Mouse (Mus musculus) MEL-GATA-1-ER (cell line): Measurements from ENCODE around the gene Inpp5d.

ENCODE experiments used
- DNase-seq: peaks from one replicate; pipeline ENCODE4 v3.0.0-alpha.2; 2012; ENCODE audit warnings: low read depth; ENCODE audit errors: extremely low read depth

The Inpp5d gene

DNA sequence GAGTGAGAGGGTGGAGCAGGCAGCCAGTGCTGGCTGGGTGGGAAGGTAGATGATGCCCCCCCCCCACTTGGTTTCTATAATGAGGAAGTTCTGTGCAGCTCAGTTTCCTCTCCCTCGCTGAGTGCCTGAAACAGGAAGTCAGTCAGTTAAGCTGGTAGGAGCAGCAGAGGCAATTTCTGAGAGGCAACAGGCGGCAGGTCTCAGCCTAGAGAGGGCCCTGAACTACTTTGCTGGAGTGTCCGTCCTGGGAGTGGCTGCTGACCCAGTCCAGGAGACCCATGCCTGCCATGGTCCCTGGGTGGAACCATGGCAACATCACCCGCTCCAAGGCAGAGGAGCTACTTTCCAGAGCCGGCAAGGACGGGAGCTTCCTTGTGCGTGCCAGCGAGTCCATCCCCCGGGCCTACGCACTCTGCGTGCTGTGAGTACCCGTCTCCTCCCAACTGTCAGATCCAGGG, at the start of gene Inpp5d:
Gene Inpp5d (plus strand): TSS at position 102 of the 458 bp plus-strand sequence.
- DNase-seq, result peak; percentile 92

- DNase-seq, result no peak
These were observed 46.9 kb upstream of the Inpp5d start for GRCm38 (mm10) chr1:87573261-87573660.

GRCm38 (mm10) chr1:87573800-87574215, 46.3 kb upstream of the Inpp5d start, which contains the start of gene Ngef:
Gene Ngef (minus strand): TSS chr1:87573870.
- no peak for DNase-seq

DNA sequence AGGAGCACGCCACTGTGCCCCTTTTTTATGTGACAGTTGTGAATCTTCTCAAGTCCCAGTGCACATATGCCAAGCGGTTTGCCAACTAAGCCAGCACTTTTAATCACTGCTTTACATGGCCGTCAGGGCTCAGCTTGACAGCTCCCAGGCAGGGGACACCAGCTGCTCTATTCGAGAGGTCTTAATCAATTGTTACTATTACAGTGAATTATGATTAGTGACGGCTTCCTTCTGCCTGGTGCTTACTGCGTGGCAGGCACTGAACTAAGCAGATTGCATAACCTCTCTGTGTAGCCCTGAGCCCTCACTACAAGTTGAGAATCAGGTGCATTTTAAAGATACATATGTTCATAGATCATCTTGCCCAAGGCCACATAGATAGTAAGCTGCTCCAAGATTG, 45.8 kb upstream of the Inpp5d start:
- no peak for DNase-seq

DNA sequence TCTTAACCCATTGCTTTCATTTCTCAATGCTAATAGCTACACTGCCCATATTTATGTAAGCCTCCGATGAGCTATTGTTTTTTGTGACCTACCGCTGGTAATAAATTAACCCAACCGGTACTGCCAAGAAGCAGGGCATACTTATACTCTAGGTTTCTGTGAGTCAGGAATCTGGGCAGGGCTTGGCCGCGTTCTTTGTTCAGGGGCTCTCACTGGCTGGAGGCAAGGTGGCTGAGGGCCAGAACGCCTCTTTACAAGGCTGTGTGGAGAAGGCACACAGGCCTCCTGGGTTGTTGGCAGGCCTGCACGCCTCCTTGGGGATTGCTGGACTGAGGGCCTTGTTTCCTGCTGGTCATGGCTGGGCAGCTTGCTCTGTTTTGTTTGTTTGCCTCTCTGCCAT, 45.3 kb upstream of the Inpp5d start:
- no peak for DNase-seq

DNA sequence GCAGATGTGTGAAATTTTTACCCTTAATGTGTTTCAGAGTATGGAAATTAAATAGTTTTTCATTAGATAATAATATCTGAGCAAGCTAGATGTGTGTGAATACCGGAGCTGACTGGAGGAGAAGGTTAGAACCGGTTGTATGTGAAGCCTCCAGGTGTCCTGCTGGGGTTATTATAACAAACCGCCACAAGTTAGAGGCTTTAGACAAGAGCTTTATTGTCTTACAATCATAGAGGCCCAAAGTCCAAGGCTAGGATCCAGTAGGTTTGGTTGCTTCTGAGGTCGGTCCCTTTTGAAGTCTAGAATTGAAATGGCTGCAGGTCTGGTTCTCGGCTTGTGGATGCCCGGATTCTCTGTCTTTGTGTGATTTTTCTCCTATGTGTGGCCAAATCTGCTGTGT, 41.1 kb upstream of the Inpp5d start:
- DNase-seq, result no peak

DNA sequence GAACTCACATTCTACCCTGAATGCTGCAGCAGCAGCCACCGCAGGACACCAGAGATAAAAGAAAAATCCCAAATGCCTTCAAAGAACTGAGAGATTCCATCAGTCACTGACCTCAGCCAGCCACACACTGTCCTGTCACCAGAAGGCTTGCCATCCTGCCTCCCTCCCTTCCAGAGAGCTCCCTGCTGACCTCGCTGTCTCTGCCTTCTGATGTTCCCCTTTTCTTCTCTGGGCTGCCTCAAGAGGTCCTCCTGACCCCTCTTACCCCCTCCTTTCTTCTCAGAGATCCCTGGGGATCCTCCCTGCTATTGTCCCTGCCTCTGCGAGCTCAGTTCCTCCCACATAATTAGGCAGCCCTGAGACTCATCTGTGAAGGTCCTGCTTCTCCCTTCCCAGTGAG, 39.3 kb upstream of the Inpp5d start:
- peak; percentile 1 for DNase-seq

DNA sequence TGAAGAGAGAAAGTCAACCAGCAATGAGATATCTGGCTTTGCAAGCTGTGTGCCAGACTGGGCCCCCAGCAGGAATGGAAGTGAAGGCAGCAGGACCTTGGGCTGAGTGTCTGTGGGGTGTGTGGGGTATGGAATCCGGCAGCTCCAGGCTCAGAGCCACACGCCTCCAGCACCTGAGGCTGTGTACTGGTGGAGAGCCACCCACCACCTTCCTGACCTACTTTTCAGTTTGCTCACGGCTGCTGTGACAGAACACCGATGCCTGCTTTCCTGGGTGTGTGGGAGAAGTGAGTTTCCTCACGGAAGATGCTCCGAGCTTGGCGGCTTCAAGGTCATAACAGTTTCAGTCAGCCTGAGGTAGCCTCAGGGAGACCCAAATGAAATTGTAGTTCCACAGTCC, 30.9 kb upstream of the Inpp5d start:
- no peak for DNase-seq

GRCm38 (mm10) chr1:87589980-87590379, 30.1 kb upstream of the Inpp5d start:
- DNase-seq, result no peak

GRCm38 (mm10) chr1:87594261-87594660, 25.9 kb upstream of the Inpp5d start:
- DNase-seq, result no peak

DNA sequence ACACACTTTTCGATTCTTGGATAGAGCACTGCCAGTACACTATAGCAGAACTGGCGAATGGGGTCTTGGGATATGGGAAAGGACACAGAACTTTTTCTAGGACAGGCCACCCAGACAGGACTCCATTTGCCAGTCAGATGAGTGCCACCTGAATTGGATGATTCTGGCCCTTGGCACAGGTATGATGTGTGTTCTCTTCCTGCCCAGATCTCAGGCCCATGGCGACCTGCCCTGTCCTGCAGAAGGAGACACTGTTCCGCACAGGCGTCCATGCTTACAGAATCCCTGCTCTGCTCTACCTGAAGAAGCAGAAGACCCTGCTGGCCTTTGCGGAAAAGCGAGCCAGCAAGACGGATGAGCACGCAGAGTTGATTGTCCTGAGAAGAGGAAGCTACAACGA, 25.4 kb upstream of the Inpp5d start:
- no peak for DNase-seq

GRCm38 (mm10) chr1:87600533-87600932, 19.6 kb upstream of the Inpp5d start:
- DNase-seq, result no peak

- DNase-seq, result no peak
These were observed 18.3 kb upstream of the Inpp5d start for GRCm38 (mm10) chr1:87601801-87602200.

- DNase-seq, result no peak
These were observed 16.7 kb upstream of the Inpp5d start for GRCm38 (mm10) chr1:87603389-87603788.

DNA sequence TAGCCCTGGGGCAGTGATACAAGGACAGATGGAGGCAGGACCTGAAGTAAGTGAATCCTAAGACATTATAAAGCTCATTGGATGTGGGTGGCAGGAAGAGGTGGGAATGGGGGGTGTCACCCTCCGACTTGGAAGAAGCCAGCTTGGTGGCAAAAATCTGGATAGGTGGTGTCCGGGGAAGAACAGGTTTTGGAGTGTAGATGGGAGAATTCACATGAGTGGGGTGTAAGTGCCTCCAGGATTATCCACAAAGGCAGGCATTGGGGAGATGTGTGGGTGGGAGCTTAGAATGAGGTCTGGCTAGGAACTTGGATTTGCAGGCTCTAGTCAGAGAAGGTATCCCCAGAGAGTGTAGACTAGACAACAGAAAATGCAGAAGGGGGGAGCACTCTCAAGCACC, 14.8 kb upstream of the Inpp5d start:
- no peak for DNase-seq

GRCm38 (mm10) chr1:87607385-87608091, 12.6 kb upstream of the Inpp5d start:
- DNase-seq, result no peak

GRCm38 (mm10) chr1:87608416-87609046, 11.6 kb upstream of the Inpp5d start:
- peak; percentile 28 for DNase-seq

GRCm38 (mm10) chr1:87614576-87615295, 5.4 kb upstream of the Inpp5d start:
- no peak for DNase-seq

DNA sequence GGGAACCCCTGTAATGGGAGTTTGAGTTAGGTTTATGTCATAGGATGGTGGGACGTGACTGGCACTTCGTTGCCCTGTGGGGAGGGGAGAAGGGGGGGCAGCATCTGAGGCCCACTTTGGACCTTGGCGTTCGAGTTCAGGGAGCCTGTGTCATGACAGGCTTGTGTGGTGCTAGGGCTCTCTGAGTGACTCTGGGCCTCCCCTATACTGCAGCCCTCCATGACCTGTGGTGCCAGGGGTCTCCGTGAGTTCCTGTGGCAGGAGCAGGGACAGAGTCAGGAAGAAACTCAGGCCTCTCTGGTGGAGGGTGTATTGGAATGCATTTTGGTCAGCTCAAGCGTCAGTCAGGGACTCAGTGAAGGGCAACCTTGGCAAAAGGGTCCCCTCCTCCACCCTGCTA, 581 bp downstream of the Inpp5d start:
- DNase-seq, result no peak

DNA sequence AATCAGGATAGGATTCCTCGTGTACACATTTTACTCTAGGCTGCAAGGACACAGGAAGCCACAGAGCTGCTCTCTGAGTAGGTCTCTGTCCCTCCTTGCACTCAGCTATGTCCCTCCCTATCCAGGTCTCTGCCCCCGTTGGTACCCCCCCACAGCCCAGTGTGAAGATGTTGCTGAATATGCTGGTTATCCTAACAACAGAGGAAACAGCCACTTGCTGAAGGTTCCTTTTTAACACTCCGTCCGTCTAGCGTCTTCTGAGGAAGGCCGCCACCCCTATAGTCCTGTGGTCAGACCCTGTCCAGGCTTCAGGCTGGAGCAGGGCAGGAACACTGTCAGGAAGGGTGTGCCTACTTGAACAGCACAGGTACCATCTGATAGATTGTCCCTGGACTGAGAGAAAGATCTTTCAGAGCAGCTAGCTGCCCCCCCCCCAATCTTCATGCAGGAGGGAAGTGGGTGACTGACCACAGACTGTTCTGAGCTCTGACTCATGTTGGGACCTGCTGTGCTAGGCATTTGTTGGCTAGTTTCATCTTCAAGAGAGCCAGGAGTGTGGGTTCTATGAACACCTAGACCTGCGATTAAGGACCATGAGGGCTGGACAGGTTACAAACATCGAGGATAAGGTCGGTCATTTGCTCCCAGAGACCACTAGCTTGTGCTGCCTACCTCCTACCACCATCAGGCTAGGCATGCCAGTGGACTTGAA, 1.2 kb downstream of the Inpp5d start:
- no peak for DNase-seq

DNA sequence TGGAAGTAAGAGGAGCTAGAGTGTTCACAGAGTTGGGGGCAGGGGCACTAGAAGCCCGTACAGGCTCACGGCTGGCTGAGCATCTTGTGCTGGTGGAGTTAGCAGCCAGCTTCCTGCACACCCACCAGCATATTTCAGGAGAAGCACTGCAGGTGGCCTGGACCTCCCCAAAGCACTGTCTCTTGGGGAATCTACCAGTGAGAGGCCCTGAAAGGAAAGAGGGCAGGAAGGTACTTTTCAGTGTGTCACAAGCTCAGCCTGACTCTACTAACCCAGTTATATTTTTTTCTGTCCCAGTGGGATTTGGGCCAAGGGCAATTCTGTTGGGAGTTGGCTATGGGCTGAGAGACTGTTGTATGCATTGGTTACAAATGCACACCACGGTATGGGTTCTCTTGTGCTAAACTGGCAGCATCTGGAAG, 1.8 kb downstream of the Inpp5d start:
- DNase-seq, result no peak
